Mouse (Mus musculus): ENCODE results near the gene Ptgir.

Gene Ptgir

GRCm38 (mm10) chr7:16891641-16892351, 14.5 kb upstream of the Ptgir start, which contains the start of gene Gng8:
TSS of gene Gng8 (plus strand) at chr7:16891786.
- in situ Hi-C loops (cut with MboI, MseI), result no loop called here

GRCm38 (mm10) chr7:16892352-16892730, 13.9 kb upstream of the Ptgir start:
- in situ Hi-C loops (cut with MboI, MseI), result no loop called here

GRCm38 (mm10) chr7:16893612-16894011, 12.7 kb upstream of the Ptgir start:
- in situ Hi-C loops (cut with MboI, MseI), result no loop called here

GRCm38 (mm10) chr7:16894279-16894678, 12.0 kb upstream of the Ptgir start:
- in situ Hi-C loops (cut with MboI, MseI), result no loop called here

GRCm38 (mm10) chr7:16895000-16895399, 11.3 kb upstream of the Ptgir start:
- in situ Hi-C loops (cut with MboI, MseI), result no loop called here

- in situ Hi-C loops (cut with MboI, MseI), result no loop called here
These were observed 10.8 kb upstream of the Ptgir start for GRCm38 (mm10) chr7:16895511-16895910.

- in situ Hi-C loops (cut with MboI, MseI), result no loop called here
These were observed 5.8 kb upstream of the Ptgir start for GRCm38 (mm10) chr7:16900526-16900925.

DNA sequence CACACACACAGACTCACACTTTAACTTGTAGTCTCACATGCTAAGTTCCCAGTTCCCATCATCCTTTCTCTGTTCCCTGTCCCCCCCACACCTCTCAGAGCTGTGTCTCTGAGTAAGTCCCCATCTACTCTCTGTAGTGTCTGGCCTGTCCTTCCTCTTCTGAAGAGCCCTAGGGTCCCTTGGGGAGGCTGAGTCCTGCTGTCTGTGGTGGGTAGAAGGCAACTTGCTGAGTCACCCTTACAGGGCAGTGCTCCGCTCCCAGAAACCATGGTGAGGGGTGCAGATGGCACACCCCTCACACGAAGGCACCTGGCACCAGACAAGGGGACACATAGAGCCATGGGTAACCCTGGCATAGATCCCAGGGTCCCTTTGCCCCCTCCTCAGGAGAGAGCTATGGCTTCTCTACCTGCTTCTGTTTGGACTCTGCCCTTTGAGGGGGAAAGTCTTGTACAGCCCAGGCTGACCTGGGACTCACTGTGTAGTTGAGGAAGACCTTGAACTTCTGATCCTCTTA, 2.8 kb upstream of the Ptgir start:
- in situ Hi-C loops (cut with MboI, MseI), result no loop called here

GRCm38 (mm10) chr7:16904120-16904675, 2.1 kb upstream of the Ptgir start:
- in situ Hi-C loops (cut with MboI, MseI), result no loop called here

DNA sequence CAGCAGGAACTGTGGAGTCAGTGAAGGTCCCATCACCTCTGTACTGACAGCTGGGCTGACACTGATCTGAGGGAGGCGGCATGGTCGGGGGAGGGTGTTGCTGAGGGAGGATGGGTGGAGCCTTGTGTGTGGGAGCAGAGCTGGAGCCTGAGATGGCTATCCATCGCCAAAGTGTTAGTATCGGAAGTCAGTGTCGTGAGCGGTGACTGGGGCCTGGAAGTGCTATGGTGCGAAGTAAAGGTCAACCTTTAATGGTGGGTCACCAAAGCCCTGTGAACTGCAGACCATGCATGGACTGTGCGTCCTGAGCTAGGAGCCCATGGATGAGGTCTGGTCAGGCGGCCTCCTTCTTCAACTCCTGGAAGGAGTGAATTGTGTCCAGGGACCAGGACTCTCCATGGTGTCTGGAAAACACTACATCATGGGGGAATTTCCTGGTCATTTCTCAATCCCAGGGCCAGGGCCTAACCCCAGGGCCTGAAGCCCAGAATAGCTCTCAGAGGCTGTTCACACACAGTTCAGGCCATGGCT, 734 bp upstream of the Ptgir start:
- in situ Hi-C loops (cut with MboI, MseI), result loop anchor here (5.0 kb wide), 1 partner anchor 103 kb away; no protein-coding TSS in a partner anchor

DNA sequence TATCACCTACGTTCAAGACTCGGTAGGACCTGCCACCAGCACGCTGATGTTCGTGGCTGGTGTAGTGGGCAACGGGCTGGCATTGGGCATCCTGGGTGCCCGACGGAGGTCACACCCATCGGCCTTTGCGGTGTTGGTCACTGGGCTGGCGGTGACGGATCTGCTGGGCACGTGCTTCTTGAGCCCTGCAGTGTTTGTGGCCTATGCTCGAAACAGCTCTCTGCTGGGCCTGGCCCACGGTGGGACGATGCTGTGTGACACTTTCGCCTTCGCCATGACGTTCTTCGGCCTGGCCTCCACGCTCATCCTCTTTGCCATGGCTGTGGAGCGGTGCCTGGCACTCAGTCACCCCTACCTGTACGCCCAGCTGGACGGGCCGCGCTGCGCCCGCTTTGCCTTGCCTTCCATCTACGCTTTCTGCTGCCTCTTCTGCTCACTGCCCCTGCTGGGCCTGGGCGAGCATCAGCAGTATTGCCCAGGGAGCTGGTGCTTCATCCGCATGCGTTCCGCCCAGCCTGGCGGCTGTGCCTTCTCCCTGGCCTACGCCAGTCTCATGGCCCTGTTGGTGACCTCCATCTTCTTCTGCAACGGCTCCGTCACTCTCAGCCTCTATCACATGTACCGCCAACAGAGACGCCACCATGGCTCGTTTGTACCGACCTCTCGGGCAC, 734 bp downstream of the Ptgir start:
- in situ Hi-C loops (cut with MboI, MseI), result loop anchor here (5.0 kb wide), 1 partner anchor 105 kb away; no protein-coding TSS in a partner anchor

DNA sequence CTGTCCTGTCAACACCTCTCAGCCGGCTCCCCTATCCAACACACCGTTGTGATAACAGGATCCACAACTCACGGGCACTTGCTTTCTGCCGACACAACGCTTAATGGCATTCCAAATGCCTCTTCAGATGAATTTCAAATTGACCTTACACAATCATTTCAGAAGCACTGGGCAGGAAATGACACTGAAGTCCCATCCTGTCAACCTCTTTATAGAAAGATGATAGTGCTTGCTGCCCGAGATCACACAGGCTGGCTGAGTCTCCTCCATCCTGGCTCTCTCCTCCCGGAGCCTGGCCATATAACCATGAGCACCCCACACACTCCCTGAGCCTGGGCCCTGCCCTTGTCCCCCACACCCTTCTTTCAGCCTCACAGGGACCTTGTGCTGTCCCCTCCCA, 1.6 kb downstream of the Ptgir start:
- in situ Hi-C loops (cut with MboI, MseI), result loop anchor here (5.0 kb wide), 1 partner anchor 106 kb away; no protein-coding TSS in a partner anchor

GRCm38 (mm10) chr7:16908367-16908766, 2.1 kb downstream of the Ptgir start:
- in situ Hi-C loops (cut with MboI, MseI), result loop anchor here (5.0 kb wide), 1 partner anchor 106 kb away; no protein-coding TSS in a partner anchor

DNA sequence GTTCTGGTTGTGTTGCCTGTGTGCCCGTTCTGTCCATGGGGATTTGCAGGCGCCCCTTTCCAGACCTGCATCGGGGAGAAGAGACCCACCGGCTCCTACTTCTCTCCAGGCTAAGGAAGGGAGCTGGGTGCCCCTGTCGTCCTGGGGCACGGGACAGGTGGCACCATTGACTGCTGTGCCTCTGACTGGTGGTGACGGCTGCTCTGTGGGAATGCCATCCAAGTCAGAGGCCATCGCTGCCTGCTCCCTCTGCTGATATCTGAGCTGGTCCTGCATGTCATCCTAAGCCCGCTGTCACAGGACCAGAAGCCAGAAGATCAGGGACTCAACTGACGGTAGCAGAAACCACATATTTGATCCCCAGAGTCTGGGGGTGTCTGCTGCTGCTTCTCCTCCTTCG, 2.6 kb downstream of the Ptgir start:
- in situ Hi-C loops (cut with MboI, MseI), result loop anchor here (5.0 kb wide), 1 partner anchor 107 kb away; no protein-coding TSS in a partner anchor

- in situ Hi-C loops (cut with MboI, MseI), result loop anchor here (5.0 kb wide), 1 partner anchor 108 kb away; no protein-coding TSS in a partner anchor
These were observed 3.6 kb downstream of the Ptgir start for GRCm38 (mm10) chr7:16909909-16910308.

DNA sequence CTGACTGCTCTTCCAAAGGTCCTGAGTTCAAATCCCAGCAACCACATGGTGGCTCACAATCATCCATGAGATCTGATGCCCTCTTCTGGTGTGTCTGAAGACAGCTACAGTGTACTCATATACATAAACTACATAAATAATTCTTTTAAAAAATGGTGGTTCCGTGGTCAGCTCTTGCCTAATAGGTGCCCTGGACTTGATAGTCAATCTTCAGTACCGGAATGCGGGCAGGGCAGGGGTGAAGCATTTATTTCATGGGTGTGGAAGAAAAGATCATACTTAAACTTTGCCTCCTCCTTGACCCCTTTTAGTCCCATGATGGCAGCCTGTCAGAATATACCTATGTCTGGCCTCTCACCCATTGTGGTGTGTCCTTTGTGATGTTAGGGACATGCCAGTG, 5.6 kb downstream of the Ptgir start:
- in situ Hi-C loops (cut with MboI, MseI), result no loop called here

DNA sequence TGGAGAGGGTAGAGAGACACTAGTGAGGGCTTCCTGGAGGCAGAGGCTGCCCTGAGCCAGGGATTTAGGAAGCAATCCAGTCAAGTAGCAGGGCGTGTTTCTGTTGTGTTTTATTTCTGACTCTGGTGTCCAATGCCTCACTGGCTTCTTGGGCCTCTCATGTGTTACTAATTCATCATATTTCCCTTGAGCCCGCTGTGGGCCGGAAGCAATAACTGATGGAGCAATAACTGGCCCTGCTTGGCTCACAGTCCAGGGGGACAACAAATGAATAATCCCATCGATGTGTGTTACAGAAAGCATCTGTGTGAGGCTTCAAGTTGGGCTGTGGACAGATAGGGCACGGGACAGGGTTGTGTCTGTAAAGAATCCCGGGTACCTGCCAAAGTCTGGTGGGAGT, 6.1 kb downstream of the Ptgir start:
- in situ Hi-C loops (cut with MboI, MseI), result no loop called here

GRCm38 (mm10) chr7:16913806-16914452, 7.6 kb downstream of the Ptgir start:
- in situ Hi-C loops (cut with MboI, MseI), result no loop called here

DNA sequence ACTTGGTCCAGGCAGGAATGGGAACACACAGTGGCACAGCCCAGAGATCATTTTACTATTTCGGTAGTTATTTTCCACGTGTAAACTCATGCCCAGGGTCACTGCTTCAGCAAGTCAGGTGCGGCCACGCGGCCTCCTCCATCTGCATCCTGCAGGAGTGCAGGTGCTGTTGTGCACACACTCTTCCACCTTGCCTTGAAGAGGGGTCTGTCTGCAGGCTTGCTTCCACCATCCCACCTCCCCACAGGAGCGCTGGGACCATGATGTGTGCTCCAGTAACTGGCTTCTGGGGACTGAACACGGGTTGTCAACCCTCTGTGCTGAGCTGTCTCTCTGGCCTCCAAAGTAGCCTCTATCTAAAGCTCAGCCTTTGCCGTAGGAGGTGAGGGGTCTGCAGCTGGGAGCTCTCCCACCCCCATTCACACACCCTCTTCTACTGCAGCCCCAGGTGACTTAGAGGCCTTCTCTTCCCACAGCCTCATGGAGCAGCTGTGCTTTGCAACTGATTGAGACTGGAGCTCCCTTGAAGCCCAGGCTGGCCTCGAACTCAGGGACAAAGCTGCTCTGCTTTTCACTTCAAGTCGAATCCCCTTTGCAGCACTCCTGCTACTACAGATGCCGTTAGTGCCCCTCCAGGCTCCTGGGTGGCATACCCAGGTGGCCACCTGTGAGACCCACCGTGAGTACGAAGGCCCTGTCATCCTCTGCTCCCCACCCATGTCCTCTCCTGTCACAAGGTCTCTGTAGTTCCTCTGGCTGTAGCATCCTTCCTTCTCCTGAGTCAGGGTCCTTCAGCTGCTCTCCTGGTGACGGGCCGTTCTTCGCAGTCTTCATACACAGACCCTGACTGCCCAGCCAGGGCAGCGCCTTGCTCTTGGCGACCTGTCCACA, 8.4 kb downstream of the Ptgir start:
- in situ Hi-C loops (cut with MboI, MseI), result no loop called here

Data from T-helper 1 cell (primary cell).